Mouse (Mus musculus): ENCODE data around the gene Hemk1. TPM values are rescaled to one million over a fixed set of nuclear protein-coding genes. Genes with fewer than 3 reads are reported as not detected.

The Hemk1 gene
- polyA plus RNA-seq, 1 experiment: 15.3 TPM

DNA sequence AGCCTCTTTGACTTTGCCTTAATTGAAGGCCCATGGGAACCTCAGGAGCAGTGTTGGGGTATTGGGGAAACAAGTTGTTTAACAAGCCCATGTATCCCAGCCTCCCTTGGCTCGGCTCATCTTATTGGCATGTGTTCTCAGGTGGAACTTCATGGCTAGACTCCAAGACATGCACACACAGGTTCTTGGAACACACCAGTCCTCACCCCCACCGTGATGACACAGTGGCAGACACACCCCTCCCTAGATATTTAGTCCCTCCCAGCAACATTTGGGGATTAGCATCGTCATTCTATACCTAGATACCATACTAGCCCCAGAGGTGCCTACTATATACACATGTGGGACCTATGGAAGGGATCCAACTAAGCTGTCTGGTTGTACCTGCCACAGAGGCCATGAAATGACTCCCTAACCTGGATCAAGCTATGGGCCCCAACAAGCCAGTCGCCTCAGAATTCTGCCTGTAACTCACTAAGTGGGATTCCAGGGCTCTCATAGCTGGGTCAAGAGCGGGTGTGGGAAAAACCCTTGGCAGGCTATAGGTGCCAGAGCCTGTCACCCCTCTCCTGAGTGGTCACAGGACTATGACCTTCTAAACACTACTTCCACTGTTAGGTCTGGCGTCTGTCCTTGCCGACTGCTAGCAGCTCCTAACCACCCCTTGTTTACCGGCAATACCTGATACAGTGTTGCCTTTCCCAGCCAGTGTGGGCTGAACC lies 39.9 kb downstream of the Hemk1 start:
- H3K4me1 ChIP-seq (ENCODE audit: control insufficient read depth, insufficient read depth, low read length): peaks cover 15% of the 10 kb centered on the region

GRCm38 (mm10) chr9:107297658-107298057 lies 40.5 kb downstream of the Hemk1 start:
- H3K4me3 ChIP-seq (ENCODE audit: insufficient read depth, low read length): peak overlapping the region; percentile 65
- TF ChIP-seq CTCF (IDR thresholded peaks at IDR 0.05; ENCODE audit: low read depth, low read length) (no peak), POLR2A (IDR thresholded peaks at IDR 0.05; ENCODE audit: borderline replicate concordance, low read depth, low read length) (no peak)
- no peak overlapping the region for H3K27ac ChIP-seq (ENCODE audit: insufficient read depth, low read depth, low read length)
- H3K4me1 ChIP-seq (ENCODE audit: control insufficient read depth, insufficient read depth, low read length): peaks cover 10% of the 10 kb centered on the region

More for the DNA sequence above, 39.9 kb downstream of the Hemk1 start:
- Histone ChIP-seq H3K4me3 (ENCODE audit: insufficient read depth, low read length) (no peak overlapping the region), H3K27ac (ENCODE audit: insufficient read depth, low read depth, low read length) (no peak overlapping the region)
- TF ChIP-seq POLR2A (IDR thresholded peaks at IDR 0.05; ENCODE audit: borderline replicate concordance, low read depth, low read length) (no peak), CTCF (IDR thresholded peaks at IDR 0.05; ENCODE audit: low read depth, low read length) (no peak)

GRCm38 (mm10) chr9:107297059-107297458 lies 41.1 kb downstream of the Hemk1 start:
- H3K4me1 ChIP-seq (ENCODE audit: control insufficient read depth, insufficient read depth, low read length): peaks cover 10% of the 10 kb centered on the region
- TF ChIP-seq POLR2A (IDR thresholded peaks at IDR 0.05; ENCODE audit: borderline replicate concordance, low read depth, low read length) (no peak), CTCF (IDR thresholded peaks at IDR 0.05; ENCODE audit: low read depth, low read length) (no peak)
- peak overlapping the region; percentile 65 for H3K4me3 ChIP-seq (ENCODE audit: insufficient read depth, low read length)
- no peak overlapping the region for H3K27ac ChIP-seq (ENCODE audit: insufficient read depth, low read depth, low read length)

GRCm38 (mm10) chr9:107296501-107296965 lies 41.6 kb downstream of the Hemk1 start:
- Histone ChIP-seq H3K27ac (ENCODE audit: insufficient read depth, low read depth, low read length) (no peak overlapping the region), H3K4me3 (ENCODE audit: insufficient read depth, low read length) (peak overlapping the region; percentile 65), H3K4me1 (ENCODE audit: control insufficient read depth, insufficient read depth, low read length) (peaks cover 10% of the 10 kb centered on the region)
- TF ChIP-seq POLR2A (IDR thresholded peaks at IDR 0.05; ENCODE audit: borderline replicate concordance, low read depth, low read length) (no peak), CTCF (IDR thresholded peaks at IDR 0.05; ENCODE audit: low read depth, low read length) (no peak)

- peaks cover 10% of the 10 kb centered on the region for H3K4me1 ChIP-seq (ENCODE audit: control insufficient read depth, insufficient read depth, low read length)
- no peak for TF ChIP-seq CTCF (IDR thresholded peaks at IDR 0.05; ENCODE audit: low read depth, low read length)
- no peak for TF ChIP-seq POLR2A (IDR thresholded peaks at IDR 0.05; ENCODE audit: borderline replicate concordance, low read depth, low read length)
- H3K4me3 ChIP-seq (ENCODE audit: insufficient read depth, low read length): peak overlapping the region; percentile 65
- H3K27ac ChIP-seq (ENCODE audit: insufficient read depth, low read depth, low read length): no peak overlapping the region
Measured at GRCm38 (mm10) chr9:107296041-107296440, 42.1 kb downstream of the Hemk1 start.

DNA sequence AAGGTAGTCTGAATTCAATTTTAAA lies 42.3 kb downstream of the Hemk1 start, which contains the start of gene Cish:
Cish (plus strand) TSS at position 11 of the 25 bp plus-strand sequence.
- Histone ChIP-seq H3K4me3 (ENCODE audit: insufficient read depth, low read length) (peak within 1 kb of the TSS; percentile 65), H3K4me1 (ENCODE audit: control insufficient read depth, insufficient read depth, low read length) (peaks cover 10% of the 10 kb centered on the region), H3K27ac (ENCODE audit: insufficient read depth, low read depth, low read length) (no peak within 1 kb of the TSS)
- TF ChIP-seq POLR2A (IDR thresholded peaks at IDR 0.05; ENCODE audit: borderline replicate concordance, low read depth, low read length): no peak
- no peak for TF ChIP-seq CTCF (IDR thresholded peaks at IDR 0.05; ENCODE audit: low read depth, low read length)

- Histone ChIP-seq H3K4me1 (ENCODE audit: control insufficient read depth, insufficient read depth, low read length) (peaks cover 10% of the 10 kb centered on the region), H3K4me3 (ENCODE audit: insufficient read depth, low read length) (peak overlapping the region; percentile 65; the same call in 1 of the 2 replicates)
Measured at GRCm38 (mm10) chr9:107295616-107296015, 42.5 kb downstream of the Hemk1 start.

GRCm38 (mm10) chr9:107294249-107294648 lies 43.9 kb downstream of the Hemk1 start:
- Histone ChIP-seq H3K4me3 (ENCODE audit: insufficient read depth, low read length) (no peak overlapping the region), H3K27ac (ENCODE audit: insufficient read depth, low read depth, low read length) (no peak overlapping the region), H3K4me1 (ENCODE audit: control insufficient read depth, insufficient read depth, low read length) (peaks cover 15% of the 10 kb centered on the region)
- TF ChIP-seq POLR2A (IDR thresholded peaks at IDR 0.05; ENCODE audit: borderline replicate concordance, low read depth, low read length): no peak
- TF ChIP-seq CTCF (IDR thresholded peaks at IDR 0.05; ENCODE audit: low read depth, low read length): peak; percentile 91

More at GRCm38 (mm10) chr9:107295616-107296015, 42.5 kb downstream of the Hemk1 start:
- TF ChIP-seq POLR2A (IDR thresholded peaks at IDR 0.05; ENCODE audit: borderline replicate concordance, low read depth, low read length) (no peak), CTCF (IDR thresholded peaks at IDR 0.05; ENCODE audit: low read depth, low read length) (no peak)
- H3K27ac ChIP-seq (ENCODE audit: insufficient read depth, low read depth, low read length): no peak overlapping the region

DNA sequence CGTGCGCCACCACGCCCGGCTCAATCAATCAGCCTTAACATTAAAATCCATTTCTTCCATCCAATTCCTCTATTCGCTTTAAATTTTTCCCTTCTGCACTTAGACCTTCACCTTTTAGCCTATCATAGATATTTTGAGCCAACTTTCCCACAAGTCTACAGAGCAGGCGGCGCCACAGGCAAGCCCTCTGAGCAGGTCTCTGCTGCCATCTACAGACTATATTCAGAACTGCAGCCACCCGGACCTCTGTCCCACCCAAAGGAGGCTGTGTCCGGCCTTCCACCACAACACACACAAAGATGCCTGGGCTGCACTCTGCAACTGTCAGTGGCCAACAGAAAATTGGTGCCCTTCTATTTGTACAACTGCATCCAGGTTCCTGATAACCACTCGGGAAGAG lies 47.3 kb downstream of the Hemk1 start:
- Histone ChIP-seq H3K27ac (ENCODE audit: insufficient read depth, low read depth, low read length) (no peak overlapping the region), H3K4me3 (ENCODE audit: insufficient read depth, low read length) (no peak overlapping the region), H3K4me1 (ENCODE audit: control insufficient read depth, insufficient read depth, low read length) (peaks cover 41% of the 10 kb centered on the region)
- peak; percentile 86 for TF ChIP-seq CTCF (IDR thresholded peaks at IDR 0.05; ENCODE audit: low read depth, low read length)
- TF ChIP-seq POLR2A (IDR thresholded peaks at IDR 0.05; ENCODE audit: borderline replicate concordance, low read depth, low read length): no peak

GRCm38 (mm10) chr9:107289211-107290076 lies 48.7 kb downstream of the Hemk1 start, which contains the start of gene Mapkapk3:
Gene Mapkapk3, minus strand, starts transcription at chr9:107289877.
- Histone ChIP-seq H3K4me1 (ENCODE audit: control insufficient read depth, insufficient read depth, low read length) (peaks cover 44% of the 10 kb centered on the region), H3K4me3 (ENCODE audit: insufficient read depth, low read length) (peak within 1 kb of the TSS; percentile 83), H3K27ac (ENCODE audit: insufficient read depth, low read depth, low read length) (peak within 1 kb of the TSS; percentile 89)
- no peak for TF ChIP-seq CTCF (IDR thresholded peaks at IDR 0.05; ENCODE audit: low read depth, low read length)
- TF ChIP-seq POLR2A (IDR thresholded peaks at IDR 0.05; ENCODE audit: borderline replicate concordance, low read depth, low read length): peak; percentile 83
